Mouse (Mus musculus) liver, embryonic 14.5 days (tissue): ENCODE data around the gene Sh3rf1.

Experiments
- CTCF ChIP-seq: IDR thresholded peaks from 2 replicates; pipeline ENCODE4 v1.5.1; 2016; ENCODE audit warnings: antibody characterized with exemption, low read depth, control low read depth
- EP300 ChIP-seq: IDR thresholded peaks from 2 replicates; pipeline ENCODE4 v1.6.1; 2016; ENCODE audit warnings: antibody characterized with exemption, low read depth

DNA sequence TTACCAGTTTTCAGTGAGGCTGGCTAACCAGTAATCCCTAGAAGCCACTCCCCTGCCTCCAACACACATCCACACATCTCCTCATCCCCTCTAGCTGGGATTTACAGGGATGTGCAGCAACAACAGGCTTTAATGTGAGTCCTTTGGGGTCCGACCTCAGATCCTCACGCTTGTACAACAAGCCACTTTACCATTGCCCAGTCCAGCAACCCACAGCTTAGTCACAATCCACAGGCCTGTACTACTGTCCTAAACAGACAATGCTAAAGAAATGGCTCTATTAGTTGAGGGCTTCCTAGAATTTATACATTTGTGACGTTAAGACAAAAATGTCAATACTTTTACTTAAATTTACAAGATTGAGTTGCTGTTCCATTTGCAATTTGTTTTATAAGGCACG is 71.4 kb downstream of the Sh3rf1 start:
- TF ChIP-seq CTCF, result no peak
- no peak for TF ChIP-seq EP300
